ENCODE assay signal across 10 mouse cellular contexts in the genomic region with DNA sequence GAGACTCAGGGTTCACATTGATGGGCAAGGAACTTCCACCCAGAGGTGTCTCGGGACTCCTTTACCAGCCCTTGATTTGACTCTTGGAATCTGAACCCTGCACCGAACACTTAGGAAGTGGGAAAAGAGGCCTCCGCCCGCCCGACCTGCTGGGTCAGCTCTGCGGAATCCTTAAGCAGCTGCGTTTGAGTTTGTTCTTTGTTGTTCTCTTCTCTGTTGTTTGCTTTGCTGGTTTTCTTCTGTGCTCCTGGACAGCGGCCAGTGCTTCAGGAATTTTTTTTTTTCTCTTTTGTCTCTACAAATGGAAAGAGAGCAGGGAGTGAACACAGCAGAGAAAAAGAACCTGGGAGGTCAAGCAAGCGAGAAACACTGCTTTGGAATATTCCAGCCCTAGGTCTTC. TPM values are rescaled to one million over a fixed set of nuclear protein-coding genes. Genes with fewer than 3 reads are reported as not detected.
DNase-seq lines count a peak whose midpoint lies in the region; ATAC-seq and TF ChIP-seq lines count a peak whose summit lies in the region.
"Had no signal": no experiment of that assay in that cellular context is flagged by ENCODE, and none has a peak within 500 bp of the region (broad histone marks: within the 10 kb centered on the region; RNA-seq: fewer than 3 reads in every experiment).

No protein-coding gene starts in this region.

- no peak for DNase-seq in heart, adult 9 months (ENCODE audit: low spot score in 2 of 2)
- peak; percentile 28 to 34 for DNase-seq in right cerebral cortex, postnatal 10 days (ENCODE audit: low spot score in 2 of 2)
- no peak for DNase-seq in right cerebral cortex, adult 2 months (ENCODE audit: low spot score in 2 of 2)
- DNase-seq in stomach, postnatal 0 days (ENCODE audit: low spot score) = peak; percentile 42
- DNase-seq in layer of hippocampus, adult 9-11 months = no peak
- no peak for DNase-seq in spleen, adult 12 weeks (ENCODE audit: low spot score)
- DNase-seq: cerebellum, postnatal 14 days; spleen, adult 18-20 months had no signal

- H3K9ac ChIP-seq in heart, embryonic 13.5 days = no peak overlapping the region
- no peak overlapping the region for H3K9ac ChIP-seq in limb, embryonic 15.5 days
- no peak overlapping the region for H3K9ac ChIP-seq in stomach, postnatal 0 days (ENCODE audit: low read length)

- no peaks in the 10 kb centered on the region for H3K36me3 ChIP-seq in heart, embryonic 13.5 days
- H3K36me3 ChIP-seq in limb, embryonic 15.5 days = no peaks in the 10 kb centered on the region
- no peaks in the 10 kb centered on the region for H3K36me3 ChIP-seq in stomach, postnatal 0 days (ENCODE audit: control insufficient read depth, insufficient read depth, low read length)

- WGBS in heart, embryonic 13.5 days = 60% methylated on average over 9 of the region's 9 CpGs
- 54% methylated on average over 9 of the region's 9 CpGs for WGBS in limb, embryonic 15.5 days
- WGBS in stomach, postnatal 0 days = 36% methylated on average over 9 of the region's 9 CpGs

- no peak for ATAC-seq in heart, embryonic 13.5 days (ENCODE audit: extremely low read depth, insufficient number of reproducible peaks, low FRiP score, low TSS enrichment)
- ATAC-seq in limb, embryonic 15.5 days (ENCODE audit: insufficient number of reproducible peaks, low FRiP score, low TSS enrichment, low read depth) = no peak
- 0 out of 2 replicates have a peak, but pooled peaks have one; percentile 38 for ATAC-seq in stomach, postnatal 0 days (ENCODE audit: low FRiP score, low TSS enrichment)

- H3K27me3 ChIP-seq in heart, embryonic 13.5 days (replicated peaks) = no peaks in the 10 kb centered on the region; the same call in 1 of the 2 replicates
- no peaks in the 10 kb centered on the region for H3K27me3 ChIP-seq in limb, embryonic 15.5 days
- no peaks in the 10 kb centered on the region for H3K27me3 ChIP-seq in stomach, postnatal 0 days (ENCODE audit: control insufficient read depth, insufficient read depth, low read length)

- TF ChIP-seq EP300 in stomach, postnatal 0 days (optimal IDR thresholded peaks at IDR 0.05) = no peak

- H3K4me2 ChIP-seq in heart, embryonic 13.5 days = no peak overlapping the region
- no peak overlapping the region for H3K4me2 ChIP-seq in limb, embryonic 15.5 days
- no peak overlapping the region for H3K4me2 ChIP-seq in stomach, postnatal 0 days (replicated peaks; ENCODE audit: low read depth)

- H3K27ac ChIP-seq in heart, embryonic 13.5 days (replicated peaks) = peak overlapping the region; percentile 58
- peak overlapping the region; percentile 12 for H3K27ac ChIP-seq in limb, embryonic 15.5 days
- H3K27ac ChIP-seq in stomach, postnatal 0 days (replicated peaks) = no peak overlapping the region

- no peak for TF ChIP-seq CTCF in stomach, postnatal 0 days (IDR thresholded peaks at IDR 0.05; ENCODE audit: low read depth)

- H3K9me3 ChIP-seq in heart, embryonic 13.5 days = peaks cover 6% of the 10 kb centered on the region
- H3K9me3 ChIP-seq in limb, embryonic 15.5 days = no peaks in the 10 kb centered on the region
- no peaks in the 10 kb centered on the region for H3K9me3 ChIP-seq in stomach, postnatal 0 days (ENCODE audit: control insufficient read depth, low read length)

- H3K4me3 ChIP-seq in heart, embryonic 13.5 days = no peak overlapping the region
- H3K4me3 ChIP-seq in limb, embryonic 15.5 days = no peak overlapping the region
- no peak overlapping the region for H3K4me3 ChIP-seq in stomach, postnatal 0 days (ENCODE audit: low read depth, low read length)

- peaks cover 13% of the 10 kb centered on the region for H3K4me1 ChIP-seq in heart, embryonic 13.5 days
- peaks cover 5% of the 10 kb centered on the region; the same call in 1 of the 2 replicates for H3K4me1 ChIP-seq in limb, embryonic 15.5 days
- H3K4me1 ChIP-seq in stomach, postnatal 0 days (replicated peaks; ENCODE audit: control insufficient read depth, insufficient read depth) = no peaks in the 10 kb centered on the region

RNA-seq across cellular contexts. Expression of a gene that starts 55.1 kb away (rescaled TPM):
- 1.2 and 4.3 TPM in 2 replicates for polyA plus RNA-seq in heart, embryonic 13.5 days (2015; fragmentation: Nextera tagmentation; extraction: Ambion mirVana)
- 0.29 and 0.35 TPM in 2 replicates for polyA plus RNA-seq in limb, embryonic 15.5 days (2015; fragmentation: Nextera tagmentation; extraction: Ambion mirVana)
- polyA plus RNA-seq in stomach, postnatal 0 days (2015; fragmentation: Nextera tagmentation; extraction: Ambion mirVana) = 28.9 and 29.1 TPM in 2 replicates

Comparison
In these comparisons a context has a peak if more than half of its experiments do, and no peak if none do; other contexts are left out.
1. DNase-seq: peak in right cerebral cortex, postnatal 10 days (2 of 2) and stomach, postnatal 0 days (single experiment); none in heart, adult 9 months (0 of 2), right cerebral cortex, adult 2 months (0 of 2), layer of hippocampus, adult 9-11 months (single experiment) and spleen, adult 12 weeks (single experiment).